Mouse (Mus musculus) adrenal gland, adult (tissue): ENCODE results near the gene Hdac4.
A peak's percentile ranks its signal among the peaks of the same experiment; 100 is the strongest.

Experiments
- DNase-seq, 2 experiments: peaks; one replicate each; pipeline ENCODE4 v3.0.0; 2022 to 2023; ENCODE audit warnings: low spot score in 1 of 2; ENCODE audit not compliant: inconsistent age in 2 of 2

Gene Hdac4

DNA sequence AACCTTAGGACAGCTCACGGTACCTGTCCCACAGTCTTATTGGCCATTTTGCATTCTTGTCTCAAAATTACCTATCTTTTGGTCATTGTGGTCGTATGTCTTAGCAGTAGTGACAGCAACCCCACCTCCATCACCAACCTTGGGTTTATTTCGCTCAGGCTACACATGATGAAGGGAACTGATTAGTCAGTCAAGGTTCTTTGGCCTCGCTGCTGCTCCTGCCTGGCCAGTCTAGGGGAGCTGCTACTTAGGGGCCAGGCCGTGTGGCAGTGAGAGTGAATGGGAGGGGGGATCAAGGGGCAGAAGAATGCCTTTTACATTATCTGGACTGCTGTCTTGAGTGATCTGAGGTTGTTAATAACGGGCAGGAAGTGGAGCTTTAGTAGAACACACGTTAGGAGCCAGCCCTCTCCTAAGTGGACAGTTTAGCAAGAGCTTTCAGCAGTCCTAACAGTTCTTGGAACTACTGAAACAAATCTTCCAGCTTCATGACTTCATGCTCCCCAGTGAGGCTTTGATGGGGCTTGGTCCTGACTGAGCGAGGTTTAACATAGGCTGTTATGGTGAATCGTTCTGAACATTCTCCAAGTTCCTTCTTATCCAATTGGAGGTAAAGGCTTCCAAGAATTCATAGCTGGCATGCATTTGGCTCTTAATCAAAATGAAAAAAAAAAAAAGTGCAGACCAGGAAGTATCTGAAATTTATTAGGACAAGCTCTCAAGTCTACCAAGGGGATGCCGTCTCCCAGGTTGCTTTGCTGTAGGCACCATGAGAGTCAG is 267.8 kb downstream of the Hdac4 start:
- DNase-seq: peak in 1 of 2 experiments; percentile 83

DNA sequence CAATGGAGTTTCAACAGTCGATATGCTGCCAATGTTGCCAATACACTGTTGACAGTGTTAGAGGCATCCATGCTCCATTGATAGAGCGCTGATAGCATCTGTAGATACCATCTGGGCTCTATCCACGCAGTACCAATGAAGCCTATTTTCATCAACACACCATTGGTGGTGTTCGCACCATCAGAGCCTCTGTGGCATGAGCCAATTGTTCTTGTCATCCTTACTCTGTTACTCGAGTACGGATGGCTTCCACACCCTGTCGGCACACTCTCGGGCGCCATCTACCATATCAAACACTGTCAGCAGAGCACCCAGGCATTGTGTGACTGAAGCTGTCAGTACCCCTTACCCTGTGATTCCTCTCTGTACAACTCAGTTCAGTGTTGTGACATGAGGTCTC is 271.9 kb downstream of the Hdac4 start:
- no peak for DNase-seq

DNA sequence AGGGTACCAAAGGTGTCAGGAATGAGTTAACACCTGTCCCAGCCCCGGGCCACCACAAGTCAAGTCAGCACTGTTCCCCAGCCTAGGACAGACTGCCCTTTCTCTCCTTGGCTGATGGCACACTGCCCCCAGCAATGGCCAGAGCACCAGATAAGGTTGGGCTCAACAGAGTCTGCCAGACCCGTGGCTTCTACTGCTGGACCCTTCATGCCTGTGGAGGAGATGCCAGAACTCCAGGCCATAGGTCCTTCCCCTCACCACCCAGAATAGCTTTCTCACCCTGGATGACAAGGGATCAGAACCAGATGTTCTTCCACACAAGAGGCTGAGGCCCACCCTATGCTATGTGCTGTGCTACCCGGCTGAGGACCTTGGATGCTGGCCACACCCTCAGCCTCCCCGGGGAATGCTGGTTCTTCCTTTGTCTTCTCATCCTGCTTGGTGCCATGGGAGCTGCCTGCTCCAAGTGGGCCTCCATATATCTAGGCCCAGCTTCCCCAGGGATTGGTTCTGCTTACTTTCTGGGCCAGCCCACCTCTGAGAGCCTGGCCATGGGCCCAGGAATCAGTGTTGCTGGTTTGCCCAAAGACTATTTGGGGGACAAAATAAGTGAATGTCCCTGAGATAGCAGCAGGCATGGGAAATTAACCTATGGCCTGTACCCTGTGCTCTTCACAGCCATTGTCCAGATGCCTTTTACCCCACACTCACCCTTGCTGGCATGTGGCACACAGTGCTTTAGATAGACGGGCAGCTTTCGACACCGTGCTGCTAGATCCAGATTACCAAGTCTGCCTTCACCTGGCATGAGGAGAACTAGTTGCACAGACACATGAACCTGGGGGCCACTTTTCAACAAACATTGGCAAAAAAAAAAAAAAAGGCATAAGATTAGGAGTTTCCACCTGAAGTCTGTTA is 273.0 kb downstream of the Hdac4 start:
- no peak for DNase-seq

DNA sequence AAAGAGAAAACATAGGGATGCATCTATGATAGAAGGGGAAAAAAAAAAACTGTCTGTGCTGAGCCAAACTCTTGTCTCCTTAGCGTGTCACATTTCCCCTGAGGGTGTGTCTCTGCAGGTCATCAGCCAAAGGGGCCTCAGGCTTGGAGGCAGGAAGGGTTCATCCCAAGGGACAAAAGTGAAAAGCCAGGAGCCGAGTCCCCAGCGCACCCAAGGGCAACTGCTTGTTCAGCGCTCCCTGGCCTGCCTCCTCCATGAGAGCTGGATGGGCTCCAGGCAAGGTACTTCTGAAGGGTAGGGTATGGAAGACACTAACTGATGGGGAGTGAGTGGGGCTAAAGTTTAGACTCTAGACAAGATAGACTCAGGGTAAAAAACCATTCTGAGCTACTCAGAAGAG is 273.8 kb downstream of the Hdac4 start:
- DNase-seq: no peak

DNA sequence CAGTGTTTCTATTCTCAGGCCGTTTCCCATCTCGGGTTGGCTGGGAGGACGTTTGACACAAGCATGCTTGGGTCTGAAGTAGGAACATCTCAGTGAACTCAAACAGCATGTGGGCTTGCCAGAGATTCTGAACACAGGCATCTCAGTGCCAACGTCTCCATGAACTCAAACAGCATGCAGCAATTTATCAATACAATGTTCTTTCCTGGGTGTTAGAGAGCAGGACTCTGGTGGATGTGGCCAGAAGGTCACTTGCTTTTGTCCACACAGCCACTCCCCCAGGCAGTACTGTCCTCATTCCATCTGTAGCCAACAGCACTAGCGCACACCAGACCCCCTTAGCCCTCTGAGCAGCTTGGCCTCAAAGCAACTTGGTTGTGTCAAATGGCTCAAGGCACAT is 274.2 kb downstream of the Hdac4 start:
- no peak for DNase-seq

DNA sequence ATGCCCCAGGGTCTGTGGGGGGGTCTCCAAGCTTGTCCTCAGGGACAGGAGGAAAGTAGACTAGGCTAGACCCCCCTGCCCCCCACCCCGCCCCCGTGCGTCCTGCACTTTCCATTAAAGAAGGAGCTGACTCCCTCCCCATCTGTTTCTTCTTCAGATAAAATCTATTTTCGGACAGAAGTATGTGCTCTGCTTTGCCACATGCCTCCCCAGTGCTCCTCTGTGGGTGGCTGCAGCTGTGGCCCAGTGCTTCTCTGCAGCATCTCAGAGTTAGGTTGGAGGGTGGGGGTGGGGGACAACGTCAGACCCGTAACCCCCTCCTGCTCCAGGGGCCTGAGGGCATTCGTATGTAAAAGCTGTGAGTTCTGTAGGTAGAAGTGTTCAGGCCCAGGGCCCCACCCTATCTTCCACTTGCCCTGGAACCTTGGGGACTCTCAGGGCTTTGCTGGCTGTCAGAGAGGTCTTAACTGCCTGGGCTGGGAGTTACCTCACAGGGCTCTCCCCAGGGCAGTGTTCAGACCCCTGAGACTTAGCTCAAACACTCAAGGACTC is 275.4 kb downstream of the Hdac4 start:
- DNase-seq: no peak

DNA sequence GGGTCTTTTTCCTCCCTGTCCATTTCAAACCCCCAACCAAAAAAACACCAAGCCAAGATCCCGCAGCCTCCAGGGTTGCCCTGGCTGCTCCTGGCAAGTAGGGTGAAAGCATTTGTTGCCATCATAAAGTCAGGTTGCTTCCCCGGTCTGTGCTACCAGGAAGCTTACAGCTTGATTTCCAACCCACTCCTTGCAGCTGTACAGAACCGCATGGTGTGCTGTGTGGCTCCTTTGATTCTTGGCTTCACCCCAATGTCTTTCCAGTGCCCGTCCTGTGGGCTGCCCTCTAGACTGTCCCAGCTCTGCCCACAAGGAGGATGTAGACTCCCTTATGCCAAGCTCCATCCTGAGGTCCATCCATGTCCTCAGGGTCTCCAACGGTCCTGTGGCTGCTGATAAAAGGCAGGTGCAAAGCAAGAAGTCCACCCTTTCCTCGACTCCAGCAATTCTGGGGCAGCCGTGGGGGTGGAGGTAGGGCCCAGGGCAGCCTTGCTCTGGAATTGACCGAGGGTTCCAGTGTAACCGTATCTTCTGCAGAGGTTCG is 277.2 kb downstream of the Hdac4 start:
- DNase-seq: no peak

DNA sequence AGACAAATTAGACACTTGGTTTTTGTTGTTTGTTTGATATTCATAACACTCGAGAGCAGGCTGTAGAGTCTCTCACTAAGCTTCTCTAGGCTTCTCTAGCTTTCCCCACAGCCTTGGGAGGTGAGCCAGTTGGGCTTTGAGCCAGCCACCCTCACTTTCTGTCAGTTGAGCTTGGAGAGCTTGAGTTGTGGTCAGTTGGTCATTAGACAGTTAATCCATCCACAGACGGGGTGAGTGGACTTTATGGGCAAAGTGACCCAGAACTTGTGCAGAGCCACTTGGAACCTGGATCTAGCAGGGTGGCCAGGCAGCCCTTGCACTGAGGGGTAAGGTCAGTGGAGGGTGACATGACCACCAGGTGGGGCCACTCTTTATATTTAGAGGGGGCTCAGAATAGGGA is 277.9 kb downstream of the Hdac4 start:
- peak; percentile 68 to 93 for DNase-seq

DNA sequence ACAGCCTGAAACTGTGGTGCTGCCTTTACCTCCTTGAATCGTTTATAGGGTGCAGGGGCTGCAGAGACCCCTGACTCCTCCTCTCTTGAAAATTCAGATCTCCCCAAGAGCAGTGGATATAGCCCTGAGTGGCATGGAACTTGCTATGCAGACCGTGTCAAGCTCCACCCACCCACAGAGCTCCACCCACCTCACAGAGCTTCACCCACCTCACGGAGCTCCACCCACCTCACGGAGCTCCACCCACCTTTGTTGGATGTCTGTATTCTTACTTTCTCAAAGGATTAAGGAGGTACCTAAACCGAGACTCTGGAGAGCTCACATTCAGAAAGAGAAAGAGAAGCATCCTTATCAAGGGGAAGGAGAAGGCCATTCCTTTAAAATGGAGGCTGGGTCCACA is 279.5 kb downstream of the Hdac4 start:
- no peak for DNase-seq

DNA sequence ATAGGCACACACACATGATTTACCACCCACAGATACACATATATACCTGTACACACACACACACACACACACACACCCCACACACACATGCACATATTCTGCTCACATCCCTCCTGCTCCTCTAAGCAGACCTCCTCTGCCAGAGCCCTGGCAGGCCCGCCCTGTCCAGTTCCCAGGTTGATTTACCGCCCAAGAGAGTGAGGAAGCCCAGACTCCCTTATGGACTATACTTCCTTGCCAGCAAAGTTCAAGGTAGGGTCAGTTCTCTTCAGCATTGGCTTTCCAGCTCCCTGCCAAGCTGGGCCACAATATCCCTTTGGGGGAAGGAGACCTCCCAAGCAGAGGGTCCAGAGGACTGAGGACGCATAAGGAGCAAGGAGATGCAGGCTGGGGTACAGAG is 280.9 kb downstream of the Hdac4 start:
- peak in 1 of 2 experiments; percentile 54 for DNase-seq

DNA sequence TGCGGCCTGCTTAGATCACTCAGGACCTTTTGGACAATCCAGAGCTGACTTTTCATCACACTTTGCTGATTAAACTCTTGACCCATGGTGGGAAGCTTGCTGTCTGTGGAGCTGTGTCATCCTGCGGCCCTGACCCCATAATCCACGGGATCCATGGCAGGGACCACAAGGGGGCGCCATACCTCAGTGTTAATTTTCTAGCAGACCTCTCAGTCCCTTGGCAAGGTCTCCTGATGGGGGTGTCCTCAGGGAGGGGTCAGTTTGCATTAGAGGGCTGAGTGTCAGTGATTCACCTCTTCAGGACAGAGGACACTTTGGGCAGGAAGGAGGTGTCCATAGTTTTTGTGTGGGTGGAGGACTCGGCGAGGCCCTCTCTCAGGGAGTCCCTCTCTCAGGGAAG is 281.6 kb downstream of the Hdac4 start:
- peak; percentile 56 to 90 for DNase-seq

DNA sequence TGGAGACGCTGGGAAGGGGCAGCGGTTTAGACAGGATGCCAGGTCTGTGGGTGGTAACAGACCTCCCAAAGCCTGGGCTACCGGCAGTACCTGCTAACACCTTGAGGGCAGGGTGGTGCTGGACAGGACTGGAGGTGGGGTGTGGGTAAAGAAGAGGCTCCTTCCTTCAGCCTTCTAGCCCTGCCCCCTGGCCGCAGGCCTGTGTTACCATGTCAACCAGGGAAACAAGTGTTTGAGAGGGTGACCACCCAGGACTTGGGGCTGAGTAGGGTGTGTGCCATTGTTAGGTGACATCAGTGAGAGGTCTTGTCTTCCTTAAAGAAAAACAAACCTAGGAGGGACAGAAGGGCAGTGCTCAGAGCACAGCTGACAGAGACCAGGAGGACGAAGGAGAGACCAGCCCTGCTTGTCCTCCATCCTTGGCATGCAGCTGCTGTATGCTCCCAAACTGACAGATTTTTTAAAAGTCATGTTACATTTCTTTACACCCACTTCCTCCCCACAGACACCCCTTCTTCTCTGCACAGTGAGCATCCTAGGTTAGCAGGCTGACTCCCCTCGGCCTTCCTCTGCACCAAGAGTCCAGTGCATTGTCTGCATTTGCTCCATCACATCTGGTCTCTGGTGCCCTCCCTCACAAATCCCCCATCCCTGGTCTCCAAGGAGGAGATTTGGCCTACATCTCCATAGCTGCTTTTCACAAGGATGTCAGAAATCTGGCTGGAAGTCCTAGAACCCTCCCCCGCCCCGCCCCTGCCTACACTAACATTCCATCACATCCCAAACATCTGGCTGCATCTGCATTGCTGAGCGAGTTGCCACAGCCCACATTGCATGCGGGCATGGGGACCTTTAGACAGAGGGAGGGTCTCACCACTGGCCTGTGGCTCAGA is 283.0 kb downstream of the Hdac4 start:
- DNase-seq: no peak

DNA sequence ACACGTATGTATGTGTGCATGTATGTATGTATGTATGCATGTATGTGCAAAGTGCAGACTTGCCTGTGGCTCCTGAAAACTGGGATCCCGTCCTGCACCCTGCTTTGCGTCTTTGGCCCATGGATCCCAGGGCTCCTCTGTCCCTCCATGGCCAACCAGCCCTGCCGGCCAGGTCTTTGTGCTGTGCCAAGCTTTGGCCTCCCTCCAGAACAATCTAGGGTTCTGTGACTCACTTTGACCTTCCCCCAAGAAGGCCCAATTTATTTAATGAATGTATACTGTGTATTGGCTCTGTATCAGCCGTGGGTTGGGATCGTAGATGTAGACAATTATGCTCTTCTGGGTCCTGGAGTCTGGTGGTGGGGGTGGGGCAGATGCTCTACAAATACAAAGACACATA is 290.2 kb downstream of the Hdac4 start:
- DNase-seq: peak; percentile 49 to 89

DNA sequence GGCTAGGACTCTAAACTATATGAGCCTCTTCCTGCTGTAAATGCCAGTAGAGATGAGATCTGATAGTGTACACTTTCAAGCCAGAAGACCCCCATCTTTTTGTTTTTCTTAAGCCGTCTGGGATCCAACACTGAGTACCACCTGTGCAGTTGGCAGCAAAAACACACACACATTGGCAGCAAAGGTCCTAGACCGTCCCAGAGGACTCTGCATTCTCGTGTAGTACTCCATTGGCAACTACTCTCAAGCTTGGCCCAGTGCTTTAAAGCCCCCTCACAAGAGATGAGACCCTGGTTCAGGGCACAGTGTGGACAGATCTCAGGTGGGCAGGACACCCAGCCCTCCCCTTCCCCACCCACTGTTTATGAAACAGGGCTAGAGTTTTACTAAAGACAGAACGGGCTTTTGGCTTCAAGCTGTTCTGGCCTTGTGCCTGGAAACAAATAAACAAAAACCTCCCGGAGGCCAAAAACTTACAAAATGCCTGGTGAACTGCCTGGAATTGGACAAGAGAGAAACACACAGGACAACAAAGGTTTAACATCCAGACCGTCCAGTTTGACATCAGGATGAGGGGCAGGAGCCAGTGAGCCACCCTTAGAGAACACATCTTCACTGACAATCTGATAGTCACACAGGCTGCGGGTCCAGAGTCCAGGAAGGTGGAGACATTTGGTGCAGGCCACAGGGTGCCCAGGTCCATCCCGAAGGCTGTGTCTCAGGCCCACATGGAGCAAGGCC is 292.1 kb downstream of the Hdac4 start:
- peak in 1 of 2 experiments; percentile 76 for DNase-seq

DNA sequence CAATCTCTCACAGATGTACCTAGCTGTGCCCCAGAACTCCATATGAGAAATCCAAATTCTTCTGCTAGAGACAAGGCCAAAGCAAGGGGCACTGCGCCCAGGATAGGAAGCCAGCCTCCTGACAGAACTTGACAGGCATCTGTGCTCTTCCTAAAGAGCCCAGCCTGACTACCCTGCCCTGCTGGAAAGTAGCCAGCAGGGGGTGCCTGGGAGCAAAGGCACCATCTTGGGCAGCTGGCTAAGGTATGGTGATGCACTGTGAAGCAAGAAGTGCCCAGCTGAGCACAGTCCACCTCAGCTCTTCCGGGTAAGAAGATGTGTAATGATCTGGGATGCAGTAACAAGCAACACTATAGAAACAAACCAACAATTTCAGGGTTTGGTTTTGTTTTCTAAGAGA is 298.4 kb downstream of the Hdac4 start:
- DNase-seq: no peak

DNA sequence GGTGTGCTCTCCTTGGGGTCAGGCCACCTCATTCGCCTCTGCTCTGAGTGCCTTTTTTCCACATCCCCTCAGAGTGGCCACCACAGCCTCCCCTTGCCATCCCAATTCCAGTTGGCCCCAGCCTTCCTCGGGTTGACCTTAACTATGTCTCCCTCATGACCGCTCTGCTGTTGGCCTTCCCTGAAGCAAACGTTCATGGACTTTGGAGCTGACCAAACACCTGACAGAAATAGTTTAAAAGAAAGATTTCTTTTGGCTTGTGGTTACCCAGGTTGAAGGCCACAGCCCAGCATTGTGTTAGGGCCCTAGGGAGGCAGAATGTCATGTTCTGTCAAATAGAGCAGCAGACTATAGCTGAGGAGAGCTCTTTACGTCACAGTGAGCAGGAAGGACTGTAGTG is 301.2 kb downstream of the Hdac4 start:
- no peak for DNase-seq

DNA sequence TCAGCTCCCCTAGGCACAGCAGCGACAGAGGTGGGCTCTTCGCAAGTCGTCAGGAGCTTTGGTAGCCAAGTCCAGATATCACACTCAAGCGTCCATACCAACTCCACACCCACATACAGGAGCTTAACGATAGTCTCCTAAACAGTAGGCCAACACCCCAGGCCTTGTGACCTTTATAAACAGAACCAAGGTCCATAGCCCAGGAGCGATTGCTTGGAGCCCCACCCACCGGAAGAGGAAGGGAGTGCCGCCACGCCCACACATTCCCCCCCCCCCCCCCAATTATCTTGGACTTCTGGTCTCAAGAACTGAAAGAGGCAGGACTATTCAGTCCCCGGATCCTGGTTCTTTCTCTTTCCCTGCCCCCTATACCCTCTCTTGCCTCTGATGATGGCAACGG is 301.9 kb downstream of the Hdac4 start:
- no peak for DNase-seq

DNA sequence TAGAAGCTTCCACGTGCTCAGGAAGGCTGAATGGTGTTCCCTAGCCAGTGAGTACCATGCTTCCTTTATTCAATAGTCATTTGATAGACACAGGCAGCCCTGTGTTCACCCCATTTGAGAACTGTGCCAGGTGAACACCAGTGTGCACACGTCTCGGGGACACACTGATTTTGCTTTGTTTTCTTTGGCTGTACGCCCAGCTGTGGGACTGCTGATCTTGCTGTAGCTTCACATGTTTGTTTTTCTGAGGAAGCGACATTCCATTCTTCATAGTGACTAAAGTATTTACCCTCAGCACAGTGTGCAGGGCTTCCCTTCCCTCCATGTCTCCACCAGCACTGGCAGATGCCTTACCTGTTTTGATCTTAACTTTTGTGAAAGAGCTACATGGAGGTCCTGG is 312.4 kb downstream of the Hdac4 start:
- no peak for DNase-seq

DNA sequence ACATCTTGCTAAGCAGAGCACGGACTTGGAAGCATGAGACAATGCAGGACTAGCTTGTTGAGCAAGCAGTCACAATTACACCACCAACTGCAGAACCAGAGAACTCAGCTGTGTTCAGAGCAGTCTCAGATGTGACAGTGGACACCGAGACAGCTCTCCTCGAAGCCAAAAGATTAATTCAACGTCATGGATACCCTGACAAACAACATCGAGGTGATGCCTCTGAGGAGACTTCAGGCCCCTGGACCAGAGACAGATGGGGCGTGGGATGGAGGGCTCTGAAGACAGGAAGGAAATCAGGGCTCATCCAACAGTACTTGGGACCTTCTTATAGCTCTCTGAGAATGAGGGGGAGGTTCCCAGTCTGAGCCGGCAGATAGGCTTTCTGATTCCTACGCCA is 314.6 kb downstream of the Hdac4 start:
- DNase-seq: no peak

DNA sequence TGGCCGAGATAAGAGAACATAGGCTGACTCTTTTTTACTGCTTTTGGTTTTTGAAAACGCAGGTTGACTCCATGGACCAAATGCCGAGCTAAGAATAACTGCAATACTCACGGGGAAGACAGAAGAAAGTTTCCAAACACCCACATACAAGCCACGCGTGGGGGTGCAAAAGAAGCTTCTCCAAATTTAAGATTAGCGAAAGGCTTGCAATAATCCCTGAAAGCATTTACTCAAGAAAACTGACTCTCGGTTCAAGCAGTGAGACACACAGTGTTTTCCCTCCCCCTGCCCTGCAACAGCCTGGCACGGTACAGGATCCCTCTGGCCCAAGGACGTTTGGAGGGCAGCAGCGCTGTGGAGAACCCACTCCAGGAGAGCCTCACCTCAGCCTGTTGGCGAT is 315.3 kb downstream of the Hdac4 start:
- no peak for DNase-seq
